Mouse (Mus musculus): ENCODE results near the gene Nprl3.

- TF ChIP-seq EP300 (IDR thresholded peaks at IDR 0.05; ENCODE audit: low read depth) (no peak), CTCF (IDR thresholded peaks at IDR 0.05; ENCODE audit: low read depth) (no peak)
These were observed 33.6 kb downstream of the Nprl3 start for GRCm38 (mm10) chr11:32233895-32234294.
